Mouse (Mus musculus) MEL (cell line): Measurements from ENCODE around the gene Dtx4. TPM values are rescaled to one million over a fixed set of nuclear protein-coding genes. Genes with fewer than 3 reads are reported as not detected.

Experiments used
- DNase-seq: peaks from one replicate; pipeline ENCODE4 v3.0.0; 2011; ENCODE audit warnings: low read depth, low spot score
- H3K27ac ChIP-seq: 2 replicates; pipeline ENCODE4 v1.5.1; 2012; ENCODE audit warnings: low read depth, mild to moderate bottlenecking, control low read depth, low read length, moderate library complexity; ENCODE audit not compliant: control insufficient read depth
- H3K27me3 ChIP-seq, 2 experiments: fragments of 150-350 bp in 1 of 2; sonication (generic) in 1 of 2; 2 replicates each; pipeline ENCODE4 v1.6.1; 2012; ENCODE audit warnings: low read length in 2 of 2, mild to moderate bottlenecking in 2 of 2, improper control_type of control experiment in 1 of 2, moderate library complexity in 1 of 2; ENCODE audit not compliant: insufficient read depth in 2 of 2, control insufficient read depth in 1 of 2
- H3K36me3 ChIP-seq, 2 experiments: 2 replicates each; pipeline ENCODE4 v1.6.1; 2012 to 2014; ENCODE audit warnings: low read length in 2 of 2, improper control_type of control experiment in 1 of 2, inconsistent platforms in 1 of 2, mild to moderate bottlenecking in 1 of 2; ENCODE audit not compliant: insufficient read depth in 2 of 2, control insufficient read depth in 1 of 2
- H3K4me1 ChIP-seq, 2 experiments: fragments of 150-350 bp in 1 of 2; sonication (generic) in 1 of 2; 2 replicates each; pipeline ENCODE4 v1.6.1; 2012; ENCODE audit warnings: low read length in 2 of 2, improper control_type of control experiment in 1 of 2, mild to moderate bottlenecking in 1 of 2; ENCODE audit not compliant: insufficient read depth in 2 of 2, control insufficient read depth in 1 of 2
- H3K4me3 ChIP-seq, 2 experiments: fragments of 150-350 bp in 1 of 2; sonication (generic) in 1 of 2; 2 replicates each; pipeline ENCODE4 v1.5.1; 2012; ENCODE audit warnings: low read depth in 2 of 2, low read length in 2 of 2, mild to moderate bottlenecking in 2 of 2, moderate library complexity in 2 of 2, control low read depth in 1 of 2, improper control_type of control experiment in 1 of 2; ENCODE audit not compliant: control insufficient read depth in 1 of 2, insufficient read depth in 1 of 2
- H3K79me2 ChIP-seq: 2 replicates; pipeline ENCODE4 v1.6.1; 2012; ENCODE audit warnings: mild to moderate bottlenecking, low read length, moderate library complexity; ENCODE audit not compliant: control insufficient read depth, poor library complexity, insufficient read depth
- H3K9ac ChIP-seq: 2 replicates; pipeline ENCODE4 v1.6.1; 2012; ENCODE audit warnings: low read depth, mild to moderate bottlenecking, control low read depth, low read length, moderate library complexity; ENCODE audit not compliant: control insufficient read depth, poor library complexity, severe bottlenecking
- H3K9me3 ChIP-seq: fragments of 150-350 bp; sonication (generic); replicated peaks from 2 replicates; pipeline ENCODE4 v1.6.1; 2012; ENCODE audit warnings: mild to moderate bottlenecking, low read length, improper control_type of control experiment, moderate library complexity; ENCODE audit not compliant: insufficient read depth
- CTCF ChIP-seq, 3 experiments: IDR thresholded peaks in 2 of 3; conservative IDR thresholded peaks in 1 of 3; 2 replicates each; pipeline ENCODE4 v1.5.1; 2011 to 2012; ENCODE audit warnings: low read length in 3 of 3, low read depth in 2 of 3, mild to moderate bottlenecking in 2 of 3, improper control_type of control experiment in 1 of 3, inconsistent platforms in 1 of 3, mixed read lengths in 1 of 3, moderate library complexity in 1 of 3; ENCODE audit not compliant: control insufficient read depth in 1 of 3, insufficient read depth in 1 of 3, poor library complexity in 1 of 3, severe bottlenecking in 1 of 3
- ELF1 ChIP-seq: IDR thresholded peaks from 2 replicates; pipeline ENCODE4 v1.6.1; 2014; ENCODE audit warnings: low read depth, mild to moderate bottlenecking, inconsistent platforms, low read length, improper control_type of control experiment, moderate library complexity
- EP300 ChIP-seq, 2 experiments: IDR thresholded peaks; 2 replicates each; pipeline ENCODE4 v1.6.1; 2011; ENCODE audit warnings: improper control_type of control experiment in 2 of 2, low read length in 2 of 2, low read depth in 1 of 2, mild to moderate bottlenecking in 1 of 2
- GABPA ChIP-seq: IDR thresholded peaks from 2 replicates; pipeline ENCODE4 v1.6.1; 2012; ENCODE audit warnings: low read depth, mild to moderate bottlenecking, inconsistent platforms, low read length, improper control_type of control experiment, moderate library complexity
- GATA1 ChIP-seq: IDR thresholded peaks from 2 replicates; pipeline ENCODE4 v1.6.1; 2011; ENCODE audit warnings: low read depth, low read length, improper control_type of control experiment
- HCFC1 ChIP-seq: IDR thresholded peaks from 2 replicates; pipeline ENCODE4 v1.6.1; 2012; ENCODE audit warnings: low read depth, mild to moderate bottlenecking, inconsistent platforms, low read length, improper control_type of control experiment, moderate library complexity
- MAX ChIP-seq: IDR thresholded peaks from 2 replicates; pipeline ENCODE4 v1.6.1; 2011; ENCODE audit warnings: low read length, improper control_type of control experiment
- MAZ ChIP-seq: IDR thresholded peaks from 2 replicates; pipeline ENCODE4 v1.6.1; 2012; ENCODE audit warnings: low read depth, mild to moderate bottlenecking, inconsistent platforms, low read length, improper control_type of control experiment
- MEF2A ChIP-seq: IDR thresholded peaks from 2 replicates; pipeline ENCODE4 v1.6.1; 2014; ENCODE audit warnings: low read depth, mild to moderate bottlenecking, inconsistent platforms, low read length, improper control_type of control experiment; ENCODE audit not compliant: poor library complexity, insufficient replicate concordance, severe bottlenecking; ENCODE audit errors: extremely low read depth
- MXI1 ChIP-seq: IDR thresholded peaks from 2 replicates; pipeline ENCODE4 v1.6.1; 2011; ENCODE audit warnings: mild to moderate bottlenecking, low read depth, low read length, improper control_type of control experiment
- MYB ChIP-seq: IDR thresholded peaks from 2 replicates; pipeline ENCODE4 v1.6.1; 2011; ENCODE audit warnings: mild to moderate bottlenecking, low read depth, low read length, improper control_type of control experiment
- NELFE ChIP-seq: IDR thresholded peaks from 2 replicates; pipeline ENCODE4 v1.6.1; 2011; ENCODE audit warnings: low read depth, low read length, improper control_type of control experiment
- NRF1 ChIP-seq: IDR thresholded peaks from 2 replicates; pipeline ENCODE4 v1.6.1; 2014; ENCODE audit warnings: low read depth, mild to moderate bottlenecking, inconsistent platforms, low read length, improper control_type of control experiment, moderate library complexity; ENCODE audit not compliant: poor library complexity, insufficient read depth, severe bottlenecking
- POLR2A ChIP-seq, 2 experiments: IDR thresholded peaks; 2 replicates each; pipeline ENCODE4 v1.6.1; 2011 to 2012; ENCODE audit warnings: low read length in 2 of 2, mild to moderate bottlenecking in 2 of 2, control low read depth in 1 of 2, improper control_type of control experiment in 1 of 2, low read depth in 1 of 2, moderate library complexity in 1 of 2; ENCODE audit not compliant: control insufficient read depth in 1 of 2, insufficient read depth in 1 of 2, poor library complexity in 1 of 2
- RCOR1 ChIP-seq: IDR thresholded peaks from 2 replicates; pipeline ENCODE4 v1.6.1; 2012; ENCODE audit warnings: low read depth, mild to moderate bottlenecking, inconsistent platforms, low read length, improper control_type of control experiment
- SIN3A ChIP-seq: IDR thresholded peaks from 2 replicates; pipeline ENCODE4 v1.6.1; 2012; ENCODE audit warnings: low read length, improper control_type of control experiment, inconsistent platforms
- TAL1 ChIP-seq: IDR thresholded peaks from 2 replicates; pipeline ENCODE4 v1.6.1; 2012; ENCODE audit warnings: mild to moderate bottlenecking, inconsistent platforms, low read length, moderate library complexity, mixed read lengths
- UBTF ChIP-seq: IDR thresholded peaks from 2 replicates; pipeline ENCODE4 v1.6.1; 2012; ENCODE audit warnings: low read depth, mild to moderate bottlenecking, inconsistent platforms, low read length, improper control_type of control experiment, moderate library complexity, borderline replicate concordance; ENCODE audit not compliant: insufficient read depth
- ZMIZ1 ChIP-seq: IDR thresholded peaks from 2 replicates; pipeline ENCODE4 v1.6.1; 2012; ENCODE audit warnings: low read depth, mild to moderate bottlenecking, inconsistent platforms, low read length, improper control_type of control experiment, moderate library complexity
- ZNF384 ChIP-seq: IDR thresholded peaks from 2 replicates; pipeline ENCODE4 v1.6.1; 2012; ENCODE audit warnings: low read depth, mild to moderate bottlenecking, inconsistent platforms, low read length, improper control_type of control experiment
- polyA plus RNA-seq, 2 experiments: library from polyadenylated mRNA; stranded (reverse) in 1 of 2; unstranded in 1 of 2; fragments of >175 nt in 1 of 2; fragments of >200 nt in 1 of 2; gene quantifications; 2 replicates each; pipeline versions ENCODE4 v1.2.1 to v1.2.4; 2012; ENCODE audit warnings: low replicate concordance in 2 of 2, low read depth in 1 of 2; ENCODE audit not compliant: insufficient read length in 2 of 2, insufficient read depth in 1 of 2, missing spikeins in 1 of 2
- total RNA-seq: library from RNA; depleted of rRNA; stranded (reverse); fragments of 300-350 nt; gene quantifications from 2 replicates; pipeline ENCODE4 v1.2.3, GENCODE M21; 2012

The Dtx4 gene
- total and polyA plus RNA-seq, 3 experiments, result 2.2 to 8.8 TPM; not detected in 1

DNA sequence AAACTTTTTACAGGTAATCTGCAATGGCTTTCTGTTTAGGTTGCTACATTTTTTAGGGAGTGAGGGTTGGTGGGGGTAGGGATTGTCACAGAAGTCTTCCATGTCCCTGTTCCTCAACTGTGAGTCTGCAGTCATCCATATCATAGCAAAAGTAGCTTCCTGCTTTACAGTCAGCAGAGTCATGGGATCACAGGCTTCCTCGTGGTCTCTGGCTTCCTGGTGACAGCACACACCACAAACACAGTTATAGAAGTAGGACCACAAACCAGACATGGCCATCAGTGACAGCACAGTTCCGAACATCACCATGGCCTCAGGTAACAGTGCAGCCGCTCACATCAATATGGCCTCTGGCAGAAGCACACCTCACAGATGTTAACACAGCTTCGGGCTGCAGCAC, 58.7 kb downstream of the Dtx4 start:
- Histone ChIP-seq H3K36me3 (no peaks in the 10 kb centered on the region), H3K79me2 (no peaks in the 10 kb centered on the region), H3K27me3 (peaks cover 2 to 4% of the 10 kb centered on the region in 2 experiments; a peak in 2 of 4 replicates), H3K4me1 (no peaks in the 10 kb centered on the region), H3K27ac (no peak overlapping the region), H3K4me3 (no peak overlapping the region), H3K9ac (no peak overlapping the region), H3K9me3 (no peaks in the 10 kb centered on the region)
- TF ChIP-seq CTCF (IDR thresholded peaks at IDR 0.05 in 2 of 3, conservative IDR thresholded peaks at IDR 0.05 in 1 of 3; ENCODE audit: control insufficient read depth in 1 of 3, insufficient read depth in 1 of 3, low read depth in 2 of 3, low read length in 3 of 3, poor library complexity in 1 of 3, severe bottlenecking in 1 of 3) (no peak), ZMIZ1 (no peak), RCOR1 (no peak), ZNF384 (no peak), MEF2A (no peak), SIN3A (no peak), GABPA (no peak), TAL1 (no peak), MAX (no peak), HCFC1 (no peak)
- DNase-seq, result no peak

GRCm38 (mm10) chr19:12440103-12440725, 61.0 kb downstream of the Dtx4 start:
- no peaks in the 10 kb centered on the region for H3K36me3 ChIP-seq
- TF ChIP-seq GATA1 (no peak), NELFE (no peak), TAL1 (no peak), GABPA (no peak), HCFC1 (no peak), MAZ (no peak), NRF1 (no peak), MXI1 (no peak), UBTF (no peak), ZNF384 (no peak), ELF1 (no peak), EP300 (IDR thresholded peaks at IDR 0.05; ENCODE audit: low read depth in 1 of 2, low read length in 2 of 2) (no peak), POLR2A (IDR thresholded peaks at IDR 0.05; ENCODE audit: control insufficient read depth in 1 of 2, insufficient read depth in 1 of 2, low read depth in 1 of 2, low read length in 2 of 2, poor library complexity in 1 of 2) (no peak), MYB (no peak)
- TF ChIP-seq, all 39 proteins: peak for 0
- peaks cover 2 to 4% of the 10 kb centered on the region in 2 experiments; a peak in 2 of 4 replicates for H3K27me3 ChIP-seq
- H3K9me3 ChIP-seq, result no peaks in the 10 kb centered on the region
- DNase-seq, result no peak
- no peaks in the 10 kb centered on the region for H3K79me2 ChIP-seq
- H3K4me3 ChIP-seq, result no peak overlapping the region
- H3K4me1 ChIP-seq, result no peaks in the 10 kb centered on the region
- no peak overlapping the region for H3K27ac ChIP-seq
- no peak overlapping the region for H3K9ac ChIP-seq
